Mouse (Mus musculus) spleen, adult 2 months (tissue): Measurements from ENCODE around the gene Slc38a9. TPM values are rescaled to one million over a fixed set of nuclear protein-coding genes. Genes with fewer than 3 reads are reported as not detected.

ENCODE experiments used
- DNase-seq, 2 experiments: peaks; one replicate each; pipeline versions ENCODE4 v3.0.0 to v3.0.0-alpha.2; 2012 to 2021; ENCODE audit warnings: low spot score in 2 of 2, low read depth in 1 of 2
- H3K27ac ChIP-seq: fragments of 200-500 bp; 2 replicates; pipeline ENCODE4 v1.5.1; 2012; ENCODE audit warnings: low read length, inconsistent platforms; ENCODE audit not compliant: insufficient read depth
- H3K27me3 ChIP-seq: fragments of 200-500 bp; 2 replicates; pipeline ENCODE4 v1.6.1; 2012; ENCODE audit warnings: mild to moderate bottlenecking, moderate library complexity, low read length, inconsistent platforms; ENCODE audit not compliant: control insufficient read depth, insufficient read depth
- H3K36me3 ChIP-seq: fragments of 200-500 bp; 2 replicates; pipeline ENCODE4 v1.6.1; 2012; ENCODE audit warnings: mild to moderate bottlenecking, low read length, inconsistent platforms; ENCODE audit not compliant: control insufficient read depth, insufficient read depth
- H3K4me1 ChIP-seq: fragments of 200-500 bp; 2 replicates; pipeline ENCODE4 v1.6.1; 2011; ENCODE audit warnings: inconsistent platforms; ENCODE audit not compliant: control insufficient read depth, insufficient read depth, insufficient read length
- H3K4me3 ChIP-seq: fragments of 200-500 bp; 2 replicates; pipeline ENCODE4 v1.5.1; 2011; ENCODE audit warnings: mild to moderate bottlenecking, inconsistent platforms; ENCODE audit not compliant: insufficient read depth, insufficient read length; ENCODE audit errors: extremely low read depth
- CTCF ChIP-seq: fragments of 200-500 bp; IDR thresholded peaks from 2 replicates; pipeline ENCODE4 v1.5.1; 2011; ENCODE audit warnings: mild to moderate bottlenecking, inconsistent platforms; ENCODE audit not compliant: insufficient read depth, insufficient read length, insufficient replicate concordance; ENCODE audit errors: extremely low read depth
- POLR2A ChIP-seq: fragments of 200-500 bp; IDR thresholded peaks from 2 replicates; pipeline ENCODE4 v1.6.1; 2011; ENCODE audit warnings: low read depth, low read length, inconsistent platforms
- WGBS: fragments of 180-500 bp; shearing (Covaris S2); methylation state at CpG from one replicate; pipeline ENCODE4 v1.1.7; 2018; 5-methylcytosine and 5-hydroxymethylcytosine counted together
- polyA plus RNA-seq: library from polyadenylated mRNA; depleted of rRNA; stranded (reverse); fragments of >200 nt; gene quantifications from 2 replicates; pipeline ENCODE4 v1.2.3, GENCODE M21; 2012

The Slc38a9 gene
- polyA plus RNA-seq, 1 experiment = 22.0 TPM

- no peak for DNase-seq
- Histone ChIP-seq H3K4me3 (no peak overlapping the region), H3K36me3 (no peaks in the 10 kb centered on the region), H3K27ac (0 out of 2 replicates have a peak overlapping the region, but pooled peaks have one; percentile 33), H3K4me1 (no peaks in the 10 kb centered on the region; the same call in 1 of the 2 replicates), H3K27me3 (no peaks in the 10 kb centered on the region; the same call in 1 of the 2 replicates)
- no peak for TF ChIP-seq CTCF
- 67% methylated on average over 11 of the region's 11 CpGs for WGBS
Measured at GRCm38 (mm10) chr13:112770528-112771328, 110.2 kb downstream of the Slc38a9 start.

GRCm38 (mm10) chr13:112771447-112772208, 111.1 kb downstream of the Slc38a9 start:
- Histone ChIP-seq H3K27me3 (no peaks in the 10 kb centered on the region; the same call in 1 of the 2 replicates), H3K4me3 (no peak overlapping the region), H3K4me1 (no peaks in the 10 kb centered on the region; the same call in 1 of the 2 replicates), H3K36me3 (no peaks in the 10 kb centered on the region), H3K27ac (no peak overlapping the region; the same call in 1 of the 2 replicates)
- DNase-seq = no peak
- no peak for TF ChIP-seq CTCF
- no peak for TF ChIP-seq POLR2A
- WGBS = 44% methylated on average over 15 of the region's 15 CpGs

GRCm38 (mm10) chr13:112772252-112772651, 111.7 kb downstream of the Slc38a9 start:
- TF ChIP-seq POLR2A = no peak
- TF ChIP-seq CTCF = no peak
- H3K4me3 ChIP-seq = no peak overlapping the region
- H3K4me1 ChIP-seq = no peaks in the 10 kb centered on the region; the same call in 1 of the 2 replicates
- H3K27me3 ChIP-seq = no peaks in the 10 kb centered on the region; the same call in 1 of the 2 replicates
- 0 out of 2 replicates have a peak overlapping the region, but pooled peaks have one; percentile 15 for H3K27ac ChIP-seq
- WGBS = 79% methylated on average over 11 of the region's 11 CpGs
- no peak for DNase-seq
- H3K36me3 ChIP-seq = no peaks in the 10 kb centered on the region

- Histone ChIP-seq H3K27ac (no peak overlapping the region), H3K4me3 (no peak overlapping the region), H3K27me3 (no peaks in the 10 kb centered on the region; the same call in 1 of the 2 replicates), H3K4me1 (no peaks in the 10 kb centered on the region; the same call in 1 of the 2 replicates), H3K36me3 (no peaks in the 10 kb centered on the region)
- WGBS = 68% methylated on average over 14 of the region's 14 CpGs
- TF ChIP-seq CTCF (no peak), POLR2A (no peak)
- DNase-seq = no peak
Measured at GRCm38 (mm10) chr13:112772861-112773260, 112.3 kb downstream of the Slc38a9 start.

- no peak for TF ChIP-seq POLR2A
- no peak for TF ChIP-seq CTCF
- Histone ChIP-seq H3K27ac (no peak overlapping the region), H3K4me3 (no peak overlapping the region), H3K36me3 (no peaks in the 10 kb centered on the region), H3K27me3 (no peaks in the 10 kb centered on the region; the same call in 1 of the 2 replicates), H3K4me1 (no peaks in the 10 kb centered on the region; the same call in 1 of the 2 replicates)
- WGBS = 94% methylated on average over 3 of the region's 3 CpGs
- no peak for DNase-seq
Measured at GRCm38 (mm10) chr13:112773991-112774675, 113.6 kb downstream of the Slc38a9 start.

- Histone ChIP-seq H3K27me3 (no peaks in the 10 kb centered on the region; the same call in 1 of the 2 replicates), H3K36me3 (no peaks in the 10 kb centered on the region), H3K27ac (no peak overlapping the region), H3K4me3 (no peak overlapping the region), H3K4me1 (no peaks in the 10 kb centered on the region; the same call in 1 of the 2 replicates)
- TF ChIP-seq CTCF (no peak), POLR2A (no peak)
- no peak for DNase-seq
- 94% methylated on average over 10 of the region's 10 CpGs for WGBS
Measured at GRCm38 (mm10) chr13:112775856-112776255, 115.3 kb downstream of the Slc38a9 start.
